Mouse (Mus musculus) inflammation-experienced regulatory T-cells, adult 16 weeks (primary cell): ENCODE data around the gene Acbd6. TPM values are rescaled to one million over a fixed set of nuclear protein-coding genes. Genes with fewer than 3 reads are reported as not detected.

ENCODE experiments used
- polyA plus RNA-seq: library from polyadenylated mRNA; unstranded; fragments of 100-300 nt; shearing (Covaris generic); gene quantifications from one replicate; pipeline ENCODE4 v1.2.1, GENCODE M21; 2017

The Acbd6 gene
- polyA plus RNA-seq = 18.4 TPM

DNA sequence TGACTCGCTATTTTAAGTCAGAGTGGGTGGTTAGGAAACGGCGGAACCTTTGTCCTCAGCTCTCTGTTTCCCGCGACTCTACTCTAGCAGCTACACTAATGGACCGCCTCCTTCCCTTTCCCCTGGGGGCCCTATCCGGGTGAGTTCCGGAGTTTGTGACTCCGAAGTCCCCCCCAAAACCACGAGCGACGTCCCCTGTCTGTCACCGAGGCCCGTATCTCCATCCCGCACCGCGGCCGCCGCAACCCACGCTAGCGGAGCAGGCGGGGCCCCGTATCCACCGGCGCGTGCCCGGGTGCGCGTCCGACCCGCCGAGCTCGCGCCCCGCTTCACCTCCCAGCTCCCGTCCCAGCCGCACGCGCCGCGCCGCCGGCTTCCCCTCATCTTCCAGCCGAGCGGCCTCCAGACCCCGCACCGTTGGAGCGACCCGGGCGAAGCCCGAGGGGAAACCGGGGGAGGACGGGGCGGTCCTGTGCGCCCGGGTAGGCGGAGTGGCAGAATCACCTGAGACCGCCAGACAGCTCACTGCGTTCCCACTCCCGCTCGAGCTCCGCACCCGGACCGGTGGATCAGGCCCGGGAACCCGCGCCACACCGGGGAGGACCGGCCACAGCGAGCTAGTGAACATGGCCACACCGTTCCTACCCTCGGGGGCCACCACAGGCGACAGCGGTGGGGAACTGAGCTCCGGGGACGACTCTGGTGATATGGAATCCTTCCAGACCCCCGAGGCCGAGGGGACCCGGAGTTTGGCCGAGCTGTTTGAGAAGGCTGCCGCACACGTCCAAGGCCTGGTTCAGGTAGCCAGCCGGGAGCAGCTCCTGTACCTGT, at the start of gene Acbd6:
Acbd6 (plus strand) TSS at position 109 of the 831 bp plus-strand sequence.

Other genes starting within 250 kb of the Acbd6 start
- gene Xpr1, start 140.7 kb upstream of the Acbd6 start, polyA plus RNA-seq = 35.4 TPM
- gene Lhx4, start 193.6 kb downstream of the Acbd6 start, polyA plus RNA-seq = not detected